In genomic region chr17:21008382-21009331, GRCm38 (mm10) we compare ENCODE assay signal across 7 mouse cellular contexts. TPM values are rescaled to one million over a fixed set of nuclear protein-coding genes. Genes with fewer than 3 reads are reported as not detected.
DNase-seq lines count a peak whose midpoint lies in the region; ATAC-seq lines count a peak whose summit lies in the region.

Gene Zfp160, plus strand, starts transcription at chr17:21008903.

- peak within 1 kb of the TSS; percentile 68 for H3K4me2 ChIP-seq in intestine, embryonic 16.5 days (ENCODE audit: low read depth, low read length)
- peak within 1 kb of the TSS; percentile 85 for H3K4me2 ChIP-seq in midbrain, embryonic 11.5 days

- peak within 1 kb of the TSS; percentile 87 for H3K27ac ChIP-seq in intestine, embryonic 16.5 days (ENCODE audit: low read length)
- H3K27ac ChIP-seq in midbrain, embryonic 11.5 days (ENCODE audit: low read depth, low read length): peak within 1 kb of the TSS; percentile 33; the same call in 1 of the 2 replicates

- WGBS in intestine, embryonic 16.5 days: 4% methylated on average over 36 of the region's 36 CpGs
- WGBS in midbrain, embryonic 11.5 days: 5% methylated on average over 36 of the region's 36 CpGs

- no peaks in the 10 kb centered on the region for H3K9me3 ChIP-seq in intestine, embryonic 16.5 days (ENCODE audit: control insufficient read depth, low read length)
- H3K9me3 ChIP-seq in midbrain, embryonic 11.5 days (ENCODE audit: control insufficient read depth, low read length): no peaks in the 10 kb centered on the region

- no peaks in the 10 kb centered on the region for H3K27me3 ChIP-seq in intestine, embryonic 16.5 days (replicated peaks; ENCODE audit: control insufficient read depth, insufficient read depth, low read length)
- no peaks in the 10 kb centered on the region for H3K27me3 ChIP-seq in midbrain, embryonic 11.5 days (ENCODE audit: control insufficient read depth, insufficient read depth, low read length)

- peak; percentile 99 for ATAC-seq in intestine, embryonic 16.5 days
- ATAC-seq in midbrain, embryonic 11.5 days (ENCODE audit: low FRiP score): peak; percentile 98

- 0 out of 2 replicates have a peak, but pooled peaks cover 3% of the 10 kb centered on the region for H3K36me3 ChIP-seq in intestine, embryonic 16.5 days (ENCODE audit: control insufficient read depth, insufficient read depth, low read length)
- peaks cover 11% of the 10 kb centered on the region; the same call in 1 of the 2 replicates for H3K36me3 ChIP-seq in midbrain, embryonic 11.5 days (ENCODE audit: control insufficient read depth, insufficient read depth, low read length)

- H3K9ac ChIP-seq in intestine, embryonic 16.5 days (ENCODE audit: low read depth, low read length): peak within 1 kb of the TSS; percentile 80
- H3K9ac ChIP-seq in midbrain, embryonic 11.5 days (ENCODE audit: low read length): peak within 1 kb of the TSS; percentile 71

- intact Hi-C loops in left cerebral cortex, postnatal 36 days (cut with DNase I): loop anchor here (2.0 kb wide), 1 partner anchor 64 kb away; the partner anchor contains the start of gene Ppp2r1a

- peak; percentile 88 for DNase-seq in adrenal gland, adult 8-10 months
- peak; percentile 86 for DNase-seq in embryo, embryonic 9.5 days (ENCODE audit: extremely low spot score)
- DNase-seq in gastrocnemius, postnatal 4 days (ENCODE audit: low spot score in 2 of 2): peak; percentile 61 to 84
- peak; percentile 89 to 90 for DNase-seq in left cerebral cortex, postnatal 36 days (ENCODE audit: low spot score in 2 of 2)
- DNase-seq in midbrain, embryonic 11.5 days (ENCODE audit: low spot score, missing footprints): peak; percentile 99
- DNase-seq in skeletal muscle tissue, adult 2 months (ENCODE audit: low read depth, low spot score): peak; percentile 70

- H3K4me3 ChIP-seq in intestine, embryonic 16.5 days (ENCODE audit: low read length): peak within 1 kb of the TSS; percentile 71
- H3K4me3 ChIP-seq in midbrain, embryonic 11.5 days (ENCODE audit: low read depth, low read length): peak within 1 kb of the TSS; percentile 84

- H3K4me1 ChIP-seq in intestine, embryonic 16.5 days (ENCODE audit: control insufficient read depth, insufficient read depth, low read length): 0 out of 2 replicates have a peak, but pooled peaks cover 8% of the 10 kb centered on the region
- H3K4me1 ChIP-seq in midbrain, embryonic 11.5 days (ENCODE audit: control insufficient read depth, insufficient read depth, low read length): peaks cover 8% of the 10 kb centered on the region

RNA-seq across cellular contexts. Expression of gene Zfp160, which starts in this region (rescaled TPM):
- 10 to 100 TPM; 17.3 to 28.0 (median 21.0) TPM for total RNA-seq in adrenal gland, adult 8-10 months (2022)
- total RNA-seq in gastrocnemius, postnatal 4 days (2021): 10 to 100 TPM; 16.3 to 19.8 TPM
- 8.2 TPM in 2 replicates for polyA plus RNA-seq in intestine, embryonic 16.5 days (2015; fragmentation: Nextera tagmentation; extraction: Ambion mirVana)
- 10 to 100 TPM; 15.7 to 22.4 TPM for total RNA-seq in left cerebral cortex, postnatal 36 days (2021)
- polyA plus RNA-seq in midbrain, embryonic 11.5 days (2014; fragmentation: Nextera tagmentation; extraction: Ambion mirVana): 15.9 and 18.5 TPM in 2 replicates

Comparison
In these comparisons a context has a peak if more than half of its experiments do, and no peak if none do; other contexts are left out.
1. Peak in every context shown above with its lines: DNase-seq, ATAC-seq, H3K4me3 ChIP-seq and H3K27ac ChIP-seq.